Mouse (Mus musculus): Measurements from ENCODE around the gene Tob1. TPM values are rescaled to one million over a fixed set of nuclear protein-coding genes. Genes with fewer than 3 reads are reported as not detected.

Gene Tob1
- polyA plus RNA-seq, 2 experiments: 7.5 to 8.3 TPM

GRCm38 (mm10) chr11:94225985-94226384 lies 14.7 kb downstream of the Tob1 start:
- Histone ChIP-seq H3K36me3 (replicated peaks; ENCODE audit: control insufficient read depth, insufficient read depth, low read depth) (no peaks in the 10 kb centered on the region), H3K27me3 (ENCODE audit: control insufficient read depth, insufficient read depth, low read length) (no peaks in the 10 kb centered on the region), H3K4me1 (replicated peaks; ENCODE audit: control insufficient read depth in 2 of 2, insufficient read depth in 2 of 2, low read length in 1 of 2) (peaks cover 9 to 17% of the 10 kb centered on the region in 2 experiments), H3K4me2 (ENCODE audit: low read depth) (peak overlapping the region; percentile 13; the same call in 1 of the 2 replicates), H3K9me3 (ENCODE audit: control insufficient read depth, low read length) (no peaks in the 10 kb centered on the region), H3K9ac (replicated peaks) (no peak overlapping the region), H3K4me3 (ENCODE audit: insufficient read depth in 1 of 2, low read depth in 2 of 2, low read length in 2 of 2) (no peak overlapping the region), H3K27ac (no peak overlapping the region)
- WGBS (ENCODE audit: insufficient replicate concordance): 22% methylated on average over 7 of the region's 7 CpGs
- no peak for TF ChIP-seq EP300 (IDR thresholded peaks at IDR 0.05; ENCODE audit: low read depth)
- peak; percentile 54 for TF ChIP-seq CTCF (IDR thresholded peaks at IDR 0.05; ENCODE audit: low read depth)
- ATAC-seq (ENCODE audit: insufficient read depth) (peak; percentile 32), DNase-seq (ENCODE audit: low read depth in 3 of 3, low spot score in 3 of 3) (peak; percentile 37 to 43 (median 38))

- no peak overlapping the region for H3K4me2 ChIP-seq (ENCODE audit: low read depth)
- H3K4me1 ChIP-seq (replicated peaks; ENCODE audit: control insufficient read depth in 2 of 2, insufficient read depth in 2 of 2, low read length in 1 of 2): peaks cover 13 to 21% of the 10 kb centered on the region in 2 experiments
- H3K36me3 ChIP-seq (replicated peaks; ENCODE audit: control insufficient read depth, insufficient read depth, low read depth): no peaks in the 10 kb centered on the region
- H3K9me3 ChIP-seq (ENCODE audit: control insufficient read depth, low read length): no peaks in the 10 kb centered on the region
- no peak overlapping the region for H3K9ac ChIP-seq (replicated peaks)
- ATAC-seq (ENCODE audit: insufficient read depth): no peak
- DNase-seq (ENCODE audit: low read depth in 3 of 3, low spot score in 3 of 3): no peak
- no peak for TF ChIP-seq CTCF (IDR thresholded peaks at IDR 0.05; ENCODE audit: low read depth)
- no peak for TF ChIP-seq EP300 (IDR thresholded peaks at IDR 0.05; ENCODE audit: low read depth)
- H3K4me3 ChIP-seq (ENCODE audit: insufficient read depth in 1 of 2, low read depth in 2 of 2, low read length in 2 of 2): no peak overlapping the region
- H3K27ac ChIP-seq: no peak overlapping the region
- no peaks in the 10 kb centered on the region for H3K27me3 ChIP-seq (ENCODE audit: control insufficient read depth, insufficient read depth, low read length)
- WGBS (ENCODE audit: insufficient replicate concordance): 60% methylated on average over 9 of the region's 9 CpGs
Measured at GRCm38 (mm10) chr11:94228416-94228815, 17.2 kb downstream of the Tob1 start.

GRCm38 (mm10) chr11:94229207-94229960 lies 18.1 kb downstream of the Tob1 start:
- H3K27me3 ChIP-seq (ENCODE audit: control insufficient read depth, insufficient read depth, low read length): no peaks in the 10 kb centered on the region
- no peak overlapping the region for H3K27ac ChIP-seq
- no peaks in the 10 kb centered on the region for H3K9me3 ChIP-seq (ENCODE audit: control insufficient read depth, low read length)
- ATAC-seq (ENCODE audit: insufficient read depth): no peak
- no peak overlapping the region for H3K4me2 ChIP-seq (ENCODE audit: low read depth)
- no peak for DNase-seq (ENCODE audit: low read depth in 3 of 3, low spot score in 3 of 3)
- no peaks in the 10 kb centered on the region for H3K36me3 ChIP-seq (replicated peaks; ENCODE audit: control insufficient read depth, insufficient read depth, low read depth)
- TF ChIP-seq CTCF (IDR thresholded peaks at IDR 0.05; ENCODE audit: low read depth) (no peak), EP300 (IDR thresholded peaks at IDR 0.05; ENCODE audit: low read depth) (no peak)
- H3K9ac ChIP-seq (replicated peaks): no peak overlapping the region
- peaks cover 13 to 30% of the 10 kb centered on the region in 2 experiments for H3K4me1 ChIP-seq (replicated peaks; ENCODE audit: control insufficient read depth in 2 of 2, insufficient read depth in 2 of 2, low read length in 1 of 2)
- no peak overlapping the region for H3K4me3 ChIP-seq (ENCODE audit: insufficient read depth in 1 of 2, low read depth in 2 of 2, low read length in 2 of 2)
- WGBS (ENCODE audit: insufficient replicate concordance): 80% methylated on average over 5 of the region's 5 CpGs

GRCm38 (mm10) chr11:94230244-94230643 lies 19.0 kb downstream of the Tob1 start:
- DNase-seq (ENCODE audit: low read depth in 3 of 3, low spot score in 3 of 3) (peak in 2 of 3 experiments; percentile 26 to 36), ATAC-seq (ENCODE audit: insufficient read depth) (peak; percentile 60; the same call in 1 of the 2 replicates)
- TF ChIP-seq CTCF (IDR thresholded peaks at IDR 0.05; ENCODE audit: low read depth): no peak
- TF ChIP-seq EP300 (IDR thresholded peaks at IDR 0.05; ENCODE audit: low read depth): peak; percentile 64
- Histone ChIP-seq H3K9me3 (ENCODE audit: control insufficient read depth, low read length) (no peaks in the 10 kb centered on the region), H3K4me2 (ENCODE audit: low read depth) (peak overlapping the region; percentile 18; the same call in 1 of the 2 replicates), H3K9ac (replicated peaks) (no peak overlapping the region), H3K4me1 (replicated peaks; ENCODE audit: control insufficient read depth in 2 of 2, insufficient read depth in 2 of 2, low read length in 1 of 2) (peaks cover 13 to 36% of the 10 kb centered on the region in 2 experiments), H3K4me3 (ENCODE audit: insufficient read depth in 1 of 2, low read depth in 2 of 2, low read length in 2 of 2) (no peak overlapping the region), H3K36me3 (replicated peaks; ENCODE audit: control insufficient read depth, insufficient read depth, low read depth) (no peaks in the 10 kb centered on the region), H3K27ac (no peak overlapping the region), H3K27me3 (ENCODE audit: control insufficient read depth, insufficient read depth, low read length) (no peaks in the 10 kb centered on the region)
- WGBS (ENCODE audit: insufficient replicate concordance): 34% methylated on average over 8 of the region's 8 CpGs

GRCm38 (mm10) chr11:94231821-94232552 lies 20.7 kb downstream of the Tob1 start:
- no peak for ATAC-seq (ENCODE audit: insufficient read depth)
- H3K9ac ChIP-seq (replicated peaks): no peak overlapping the region
- peaks cover 17 to 37% of the 10 kb centered on the region in 2 experiments for H3K4me1 ChIP-seq (replicated peaks; ENCODE audit: control insufficient read depth in 2 of 2, insufficient read depth in 2 of 2, low read length in 1 of 2)
- TF ChIP-seq CTCF (IDR thresholded peaks at IDR 0.05; ENCODE audit: low read depth): no peak
- no peak for TF ChIP-seq EP300 (IDR thresholded peaks at IDR 0.05; ENCODE audit: low read depth)
- H3K4me3 ChIP-seq (ENCODE audit: insufficient read depth in 1 of 2, low read depth in 2 of 2, low read length in 2 of 2): no peak overlapping the region
- H3K4me2 ChIP-seq (ENCODE audit: low read depth): no peak overlapping the region
- DNase-seq (ENCODE audit: low read depth in 3 of 3, low spot score in 3 of 3): no peak
- WGBS (ENCODE audit: insufficient replicate concordance): 74% methylated on average over 19 of the region's 19 CpGs
- no peak overlapping the region for H3K27ac ChIP-seq
- no peaks in the 10 kb centered on the region for H3K27me3 ChIP-seq (ENCODE audit: control insufficient read depth, insufficient read depth, low read length)
- H3K36me3 ChIP-seq (replicated peaks; ENCODE audit: control insufficient read depth, insufficient read depth, low read depth): no peaks in the 10 kb centered on the region
- no peaks in the 10 kb centered on the region for H3K9me3 ChIP-seq (ENCODE audit: control insufficient read depth, low read length)
